Mouse (Mus musculus): ENCODE measurements around the gene Eml6. TPM values are rescaled to one million over a fixed set of nuclear protein-coding genes. Genes with fewer than 3 reads are reported as not detected.

Eml6 gene
- polyA plus RNA-seq, 1 experiment from 2014 or later = 1.3 TPM

GRCm38 (mm10) chr11:29808981-29809589 lies 216.7 kb downstream of the Eml6 start:
- Histone ChIP-seq H3K36me3 (ENCODE audit: control insufficient read depth, insufficient read depth, low read length) (no peaks in the 10 kb centered on the region), H3K9me3 (ENCODE audit: control insufficient read depth, low read length) (no peaks in the 10 kb centered on the region), H3K4me2 (no peak overlapping the region), H3K4me1 (ENCODE audit: control insufficient read depth, insufficient read depth, low read length) (no peaks in the 10 kb centered on the region), H3K4me3 (ENCODE audit: low read depth, low read length) (no peak overlapping the region), H3K27me3 (ENCODE audit: control insufficient read depth, insufficient read depth, low read length) (no peaks in the 10 kb centered on the region), H3K9ac (ENCODE audit: low read length) (no peak overlapping the region), H3K27ac (ENCODE audit: low read depth, low read length) (no peak overlapping the region)
- WGBS = 92% methylated on average over 7 of the region's 7 CpGs
- no peak for ATAC-seq (ENCODE audit: low FRiP score)
- DNase-seq (ENCODE audit: low spot score, missing footprints) = no peak

- ATAC-seq (ENCODE audit: low FRiP score) (no peak), DNase-seq (ENCODE audit: low spot score, missing footprints) (no peak)
- H3K4me2 ChIP-seq = no peak overlapping the region
- H3K27me3 ChIP-seq (ENCODE audit: control insufficient read depth, insufficient read depth, low read length) = no peaks in the 10 kb centered on the region
- no peak overlapping the region for H3K27ac ChIP-seq (ENCODE audit: low read depth, low read length)
- H3K36me3 ChIP-seq (ENCODE audit: control insufficient read depth, insufficient read depth, low read length) = no peaks in the 10 kb centered on the region
- H3K9me3 ChIP-seq (ENCODE audit: control insufficient read depth, low read length) = no peaks in the 10 kb centered on the region
- WGBS = 81% methylated on average over 9 of the region's 9 CpGs
- no peak overlapping the region for H3K9ac ChIP-seq (ENCODE audit: low read length)
- H3K4me3 ChIP-seq (ENCODE audit: low read depth, low read length) = no peak overlapping the region
- H3K4me1 ChIP-seq (ENCODE audit: control insufficient read depth, insufficient read depth, low read length) = no peaks in the 10 kb centered on the region
These were observed 217.5 kb downstream of the Eml6 start for GRCm38 (mm10) chr11:29808173-29808980.

GRCm38 (mm10) chr11:29807325-29807724 lies 218.5 kb downstream of the Eml6 start:
- Histone ChIP-seq H3K4me1 (ENCODE audit: control insufficient read depth, insufficient read depth, low read length) (no peaks in the 10 kb centered on the region), H3K9me3 (ENCODE audit: control insufficient read depth, low read length) (no peaks in the 10 kb centered on the region), H3K9ac (ENCODE audit: low read length) (no peak overlapping the region), H3K27ac (ENCODE audit: low read depth, low read length) (no peak overlapping the region), H3K36me3 (ENCODE audit: control insufficient read depth, insufficient read depth, low read length) (no peaks in the 10 kb centered on the region), H3K4me2 (no peak overlapping the region), H3K4me3 (ENCODE audit: low read depth, low read length) (no peak overlapping the region), H3K27me3 (ENCODE audit: control insufficient read depth, insufficient read depth, low read length) (no peaks in the 10 kb centered on the region)
- ATAC-seq (ENCODE audit: low FRiP score) (no peak), DNase-seq (ENCODE audit: low spot score, missing footprints) (no peak)
- 85% methylated on average over 5 of the region's 5 CpGs for WGBS

- H3K4me1 ChIP-seq (ENCODE audit: control insufficient read depth, insufficient read depth, low read length) = no peaks in the 10 kb centered on the region
- H3K9me3 ChIP-seq (ENCODE audit: control insufficient read depth, low read length) = no peaks in the 10 kb centered on the region
- H3K9ac ChIP-seq (ENCODE audit: low read length) = no peak overlapping the region
- DNase-seq (ENCODE audit: low spot score, missing footprints) = no peak
- no peak for ATAC-seq (ENCODE audit: low FRiP score)
- 89% methylated on average over 2 of the region's 2 CpGs for WGBS
- no peaks in the 10 kb centered on the region for H3K27me3 ChIP-seq (ENCODE audit: control insufficient read depth, insufficient read depth, low read length)
- no peak overlapping the region for H3K27ac ChIP-seq (ENCODE audit: low read depth, low read length)
- H3K4me3 ChIP-seq (ENCODE audit: low read depth, low read length) = no peak overlapping the region
- H3K4me2 ChIP-seq = no peak overlapping the region
- no peaks in the 10 kb centered on the region for H3K36me3 ChIP-seq (ENCODE audit: control insufficient read depth, insufficient read depth, low read length)
These were observed 224.1 kb downstream of the Eml6 start for GRCm38 (mm10) chr11:29801432-29802427.

GRCm38 (mm10) chr11:29799839-29800238 lies 226.0 kb downstream of the Eml6 start:
- Histone ChIP-seq H3K4me1 (ENCODE audit: control insufficient read depth, insufficient read depth, low read length) (no peaks in the 10 kb centered on the region), H3K27ac (ENCODE audit: low read depth, low read length) (no peak overlapping the region), H3K27me3 (ENCODE audit: control insufficient read depth, insufficient read depth, low read length) (no peaks in the 10 kb centered on the region), H3K4me3 (ENCODE audit: low read depth, low read length) (no peak overlapping the region), H3K9ac (ENCODE audit: low read length) (no peak overlapping the region), H3K36me3 (ENCODE audit: control insufficient read depth, insufficient read depth, low read length) (no peaks in the 10 kb centered on the region), H3K9me3 (ENCODE audit: control insufficient read depth, low read length) (no peaks in the 10 kb centered on the region), H3K4me2 (no peak overlapping the region)
- no peak for DNase-seq (ENCODE audit: low spot score, missing footprints)
- 68% methylated on average over 1 of the region's 1 CpGs for WGBS
- ATAC-seq (ENCODE audit: low FRiP score) = no peak

- Histone ChIP-seq H3K4me1 (ENCODE audit: control insufficient read depth, insufficient read depth, low read length) (no peaks in the 10 kb centered on the region), H3K36me3 (ENCODE audit: control insufficient read depth, insufficient read depth, low read length) (no peaks in the 10 kb centered on the region), H3K27me3 (ENCODE audit: control insufficient read depth, insufficient read depth, low read length) (no peaks in the 10 kb centered on the region), H3K4me2 (no peak overlapping the region), H3K4me3 (ENCODE audit: low read depth, low read length) (no peak overlapping the region), H3K9me3 (ENCODE audit: control insufficient read depth, low read length) (no peaks in the 10 kb centered on the region), H3K27ac (ENCODE audit: low read depth, low read length) (no peak overlapping the region), H3K9ac (ENCODE audit: low read length) (no peak overlapping the region)
- 92% methylated on average over 6 of the region's 6 CpGs for WGBS
- ATAC-seq (ENCODE audit: low FRiP score) (no peak), DNase-seq (ENCODE audit: low spot score, missing footprints) (no peak)
These were observed 230.7 kb downstream of the Eml6 start for GRCm38 (mm10) chr11:29795106-29795505.

- Histone ChIP-seq H3K4me1 (ENCODE audit: control insufficient read depth, insufficient read depth, low read length) (no peaks in the 10 kb centered on the region), H3K9ac (ENCODE audit: low read length) (no peak overlapping the region), H3K4me2 (no peak overlapping the region), H3K27ac (ENCODE audit: low read depth, low read length) (no peak overlapping the region), H3K27me3 (ENCODE audit: control insufficient read depth, insufficient read depth, low read length) (no peaks in the 10 kb centered on the region), H3K9me3 (ENCODE audit: control insufficient read depth, low read length) (no peaks in the 10 kb centered on the region), H3K4me3 (ENCODE audit: low read depth, low read length) (no peak overlapping the region), H3K36me3 (ENCODE audit: control insufficient read depth, insufficient read depth, low read length) (no peaks in the 10 kb centered on the region)
- no peak for DNase-seq (ENCODE audit: low spot score, missing footprints)
- 62% methylated on average over 2 of the region's 2 CpGs for WGBS
- no peak for ATAC-seq (ENCODE audit: low FRiP score)
These were observed 231.4 kb downstream of the Eml6 start for GRCm38 (mm10) chr11:29794475-29794874.

GRCm38 (mm10) chr11:29790796-29791195 lies 235.0 kb downstream of the Eml6 start:
- H3K4me3 ChIP-seq (ENCODE audit: low read depth, low read length) = no peak overlapping the region
- H3K36me3 ChIP-seq (ENCODE audit: control insufficient read depth, insufficient read depth, low read length) = no peaks in the 10 kb centered on the region
- no peaks in the 10 kb centered on the region for H3K27me3 ChIP-seq (ENCODE audit: control insufficient read depth, insufficient read depth, low read length)
- WGBS = 87% methylated on average over 2 of the region's 2 CpGs
- H3K9ac ChIP-seq (ENCODE audit: low read length) = no peak overlapping the region
- no peaks in the 10 kb centered on the region for H3K4me1 ChIP-seq (ENCODE audit: control insufficient read depth, insufficient read depth, low read length)
- H3K4me2 ChIP-seq = no peak overlapping the region
- no peaks in the 10 kb centered on the region for H3K9me3 ChIP-seq (ENCODE audit: control insufficient read depth, low read length)
- ATAC-seq (ENCODE audit: low FRiP score) (no peak), DNase-seq (ENCODE audit: low spot score, missing footprints) (no peak)
- no peak overlapping the region for H3K27ac ChIP-seq (ENCODE audit: low read depth, low read length)

Measured in midbrain, embryonic 11.5 days (tissue).